Mouse (Mus musculus): ENCODE measurements around the gene Sfta2.

- TF ChIP-seq POLR2A (IDR thresholded peaks at IDR 0.05; ENCODE audit: low read depth, low read length): no peak
- TF ChIP-seq CTCF (conservative IDR thresholded peaks at IDR 0.05; ENCODE audit: insufficient read depth, insufficient read length, low read depth, low read length): peak; percentile 51
Measured at GRCm38 (mm10) chr17:35582900-35583299, 18.4 kb upstream of the Sfta2 start.

Data from kidney, adult 2 months (tissue).